Mouse (Mus musculus) T-cell, adult 2 months (primary cell): ENCODE measurements around the gene Ube2cbp.
A peak's percentile ranks its signal among the peaks of the same experiment; 100 is the strongest.

ENCODE experiments used
- DNase-seq: peaks from one replicate; pipeline ENCODE4 v3.0.0; 2022; ENCODE audit warnings: low spot score

Gene Ube2cbp

GRCm38 (mm10) chr9:86464151-86465105, at the start of gene Ube2cbp:
TSS of gene Ube2cbp (minus strand) at chr9:86464950.
- DNase-seq, result peak; percentile 81

GRCm38 (mm10) chr9:86514390-86514789, 49.6 kb upstream of the Ube2cbp start:
- no peak for DNase-seq

DNA sequence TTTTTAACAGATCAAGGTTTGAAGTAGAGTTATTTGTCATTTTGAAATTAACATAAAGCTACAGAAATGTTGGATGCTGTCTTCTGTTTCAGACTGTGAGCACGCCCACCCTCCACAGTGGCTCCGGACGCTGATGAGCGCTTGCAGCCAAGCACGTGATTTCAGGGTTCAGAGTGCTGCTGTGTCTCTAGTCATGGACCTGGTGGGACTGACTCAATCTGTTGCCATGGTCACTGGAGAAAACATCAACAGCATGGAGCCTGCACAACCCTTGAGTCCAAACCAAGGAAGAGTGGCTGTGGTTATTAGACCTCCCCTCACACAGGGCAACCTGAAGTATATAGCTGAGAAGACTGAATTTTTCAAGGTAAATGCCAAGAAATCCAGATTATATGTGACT, 49.0 kb upstream of the Ube2cbp start:
- no peak for DNase-seq

DNA sequence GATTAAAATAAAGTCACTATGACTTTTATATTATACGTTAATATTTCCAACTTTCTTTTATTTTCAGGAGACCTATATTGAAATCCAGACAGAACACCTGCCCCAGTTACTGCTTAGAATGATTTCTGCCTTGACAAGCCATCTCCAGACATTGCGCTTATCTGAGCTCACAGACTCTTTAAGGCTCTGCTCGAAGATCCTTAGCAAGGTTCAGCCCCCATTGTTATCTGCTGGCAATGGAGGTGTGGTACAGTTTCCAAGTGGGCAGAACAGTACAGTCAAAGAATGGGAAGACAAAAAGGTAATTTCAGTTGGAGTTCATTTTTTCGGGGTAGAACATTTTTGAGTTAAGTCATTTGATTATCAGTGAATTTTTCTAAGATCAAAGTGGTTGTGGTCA, 42.7 kb upstream of the Ube2cbp start:
- DNase-seq, result no peak

DNA sequence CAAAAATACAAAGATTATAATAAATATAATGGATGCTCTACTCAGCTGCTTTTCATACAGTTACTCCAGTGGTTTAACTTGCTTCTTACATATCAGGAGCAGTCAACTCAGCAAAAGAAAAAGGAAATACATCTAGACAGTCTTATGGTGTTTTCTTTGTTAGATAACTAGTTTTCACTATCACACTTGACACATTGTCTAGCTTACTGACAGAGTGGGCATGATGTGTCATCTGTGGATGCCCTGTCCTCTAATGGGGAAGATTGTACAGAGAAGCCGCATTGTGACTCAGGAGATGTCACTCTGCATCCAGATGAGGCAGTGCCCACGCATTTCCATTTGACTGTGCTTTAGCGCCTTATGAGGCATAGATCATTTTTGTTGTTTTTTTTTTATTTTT, 34.3 kb upstream of the Ube2cbp start:
- DNase-seq, result no peak

GRCm38 (mm10) chr9:86496261-86496660, 31.5 kb upstream of the Ube2cbp start:
- DNase-seq, result no peak

DNA sequence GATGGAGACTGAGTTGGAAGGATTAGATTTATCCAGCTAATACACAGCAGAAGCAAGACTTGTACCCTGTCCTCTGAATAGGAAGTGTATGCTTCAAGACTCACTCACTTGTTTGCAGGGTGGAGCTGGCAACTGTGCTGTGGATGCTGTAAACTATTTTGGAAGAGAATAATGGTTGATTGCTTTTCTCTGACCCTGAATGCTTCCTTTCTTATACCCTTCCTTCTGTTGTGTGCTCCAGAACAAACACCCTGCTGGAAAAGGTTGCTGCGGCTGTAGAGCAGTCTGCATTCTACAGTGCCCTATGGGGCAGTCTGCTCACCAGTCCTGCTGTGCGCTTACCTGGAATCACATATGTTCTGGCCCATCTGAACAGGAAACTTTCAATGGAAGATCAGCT, 27.0 kb upstream of the Ube2cbp start:
- no peak for DNase-seq

- DNase-seq, result no peak
Observed at GRCm38 (mm10) chr9:86482236-86482635, 17.5 kb upstream of the Ube2cbp start.

DNA sequence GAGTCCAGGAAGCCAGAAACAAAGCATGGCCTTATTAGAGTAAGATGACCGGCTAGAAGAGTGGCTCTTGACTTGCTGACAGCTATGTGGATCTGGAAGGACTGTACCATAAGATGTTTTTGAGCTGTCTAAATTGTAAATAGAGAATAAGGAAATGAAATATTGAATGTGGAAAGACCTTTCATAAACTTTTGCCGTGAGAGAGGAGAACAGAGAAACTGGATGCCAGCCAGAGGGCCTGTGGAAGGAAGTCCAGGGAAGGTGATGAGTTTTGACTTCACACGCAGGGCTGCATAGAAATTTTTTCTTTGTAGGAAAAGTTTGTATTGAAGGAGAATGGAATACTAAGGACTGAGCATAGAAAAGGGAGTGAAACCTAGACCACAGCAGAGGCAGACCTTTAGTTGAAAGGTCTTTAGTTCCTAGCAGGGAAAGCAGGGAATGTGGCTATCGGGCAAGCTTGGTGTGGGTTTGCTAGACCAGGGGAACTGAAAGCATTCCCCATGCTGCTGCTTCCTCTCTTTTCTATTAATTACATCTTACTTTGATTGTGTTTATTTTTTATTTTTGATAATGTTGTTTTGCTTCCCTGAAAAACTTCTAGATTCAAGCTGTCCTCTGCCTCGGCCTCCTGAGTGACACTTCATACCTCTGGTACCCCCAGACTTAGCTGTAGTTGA, 13.8 kb upstream of the Ube2cbp start:
- DNase-seq, result no peak

GRCm38 (mm10) chr9:86476763-86477162, 12.0 kb upstream of the Ube2cbp start:
- no peak for DNase-seq

DNA sequence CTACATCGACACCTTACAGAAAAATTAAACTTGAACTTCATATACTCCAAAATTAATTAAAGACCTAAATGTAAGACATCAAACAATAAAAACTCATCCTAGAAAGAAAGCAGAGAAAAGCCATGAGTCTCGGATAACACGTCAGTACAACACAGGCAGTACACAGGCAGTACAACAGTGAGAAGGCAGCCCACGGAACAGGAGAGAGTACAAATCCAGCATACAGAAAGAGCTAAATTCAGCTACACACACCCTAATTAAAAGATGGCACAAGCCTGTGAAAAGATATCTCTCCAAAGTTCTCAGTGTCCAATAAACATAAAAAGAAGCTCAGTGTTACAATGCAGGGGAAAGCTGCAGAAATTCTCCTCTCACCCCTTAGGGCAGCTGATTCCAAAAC, 11.2 kb upstream of the Ube2cbp start:
- no peak for DNase-seq

GRCm38 (mm10) chr9:86466990-86467870, 2.5 kb upstream of the Ube2cbp start, which contains the start of gene Dop1a:
TSS of gene Dop1a (plus strand) at chr9:86467154.
- DNase-seq, result peak; percentile 90

GRCm38 (mm10) chr9:86453626-86454025, 11.1 kb downstream of the Ube2cbp start:
- DNase-seq, result no peak

DNA sequence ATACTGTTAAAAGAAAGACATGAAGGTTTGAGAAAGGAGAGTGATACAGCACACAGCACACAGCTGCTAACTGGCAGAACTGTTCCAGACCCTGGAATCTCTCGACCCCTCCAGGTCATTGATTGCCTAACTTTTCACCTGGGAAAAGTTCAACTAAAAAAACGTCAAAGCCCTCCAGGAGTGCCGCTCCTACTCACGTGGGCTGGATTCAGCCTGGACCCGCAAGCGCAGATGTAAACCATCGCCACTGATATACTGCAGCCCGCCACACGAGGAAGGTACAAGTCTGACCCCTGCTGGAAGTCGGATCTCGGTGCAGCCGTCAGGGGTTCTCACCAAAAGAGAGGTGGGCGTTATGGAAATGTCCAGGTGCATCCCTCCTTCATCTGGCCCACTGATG, 13.1 kb downstream of the Ube2cbp start:
- DNase-seq, result peak; percentile 33

GRCm38 (mm10) chr9:86451094-86451493, 13.7 kb downstream of the Ube2cbp start:
- no peak for DNase-seq

- peak; percentile 55 for DNase-seq
Observed at GRCm38 (mm10) chr9:86449581-86449980, 15.2 kb downstream of the Ube2cbp start.

DNA sequence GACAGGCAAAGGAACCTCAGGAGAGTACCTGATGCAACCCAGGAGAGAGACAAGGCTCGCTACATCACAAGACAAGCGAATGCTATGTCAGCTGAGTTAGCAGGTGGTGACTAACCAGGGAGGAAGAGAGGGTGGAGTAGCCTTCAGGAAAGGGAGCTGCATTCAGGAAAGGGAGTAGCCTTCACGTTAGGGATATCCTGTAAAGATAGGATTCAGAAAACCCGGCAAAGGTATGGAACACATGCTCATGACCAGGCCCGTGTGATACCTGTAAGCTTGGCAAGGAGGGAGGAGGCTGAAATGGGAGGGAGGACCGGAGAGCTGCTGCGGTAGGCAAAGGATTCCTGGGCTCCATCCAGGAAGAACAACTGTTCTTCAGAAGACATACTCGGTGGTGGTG, 17.3 kb downstream of the Ube2cbp start:
- no peak for DNase-seq

GRCm38 (mm10) chr9:86446847-86447246, 17.9 kb downstream of the Ube2cbp start:
- DNase-seq, result no peak

DNA sequence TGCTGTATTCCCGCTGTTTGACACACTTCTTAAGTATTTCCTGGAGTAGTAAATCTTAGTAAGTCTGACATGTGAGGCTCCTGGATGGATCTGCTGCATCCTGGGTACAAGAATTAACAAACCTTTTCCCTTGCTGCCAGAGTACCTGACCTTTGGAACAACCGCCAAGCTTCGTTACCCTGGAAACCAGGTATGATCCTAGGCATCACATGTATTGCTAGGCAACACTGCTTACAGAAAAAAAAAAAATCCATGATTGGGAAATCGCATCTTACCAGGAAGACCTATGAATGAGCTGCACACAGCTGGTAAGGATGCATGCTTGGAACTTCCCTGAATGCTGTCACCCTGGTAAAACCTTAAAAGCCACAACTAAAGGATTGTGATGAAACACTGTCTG, 22.5 kb downstream of the Ube2cbp start:
- no peak for DNase-seq

DNA sequence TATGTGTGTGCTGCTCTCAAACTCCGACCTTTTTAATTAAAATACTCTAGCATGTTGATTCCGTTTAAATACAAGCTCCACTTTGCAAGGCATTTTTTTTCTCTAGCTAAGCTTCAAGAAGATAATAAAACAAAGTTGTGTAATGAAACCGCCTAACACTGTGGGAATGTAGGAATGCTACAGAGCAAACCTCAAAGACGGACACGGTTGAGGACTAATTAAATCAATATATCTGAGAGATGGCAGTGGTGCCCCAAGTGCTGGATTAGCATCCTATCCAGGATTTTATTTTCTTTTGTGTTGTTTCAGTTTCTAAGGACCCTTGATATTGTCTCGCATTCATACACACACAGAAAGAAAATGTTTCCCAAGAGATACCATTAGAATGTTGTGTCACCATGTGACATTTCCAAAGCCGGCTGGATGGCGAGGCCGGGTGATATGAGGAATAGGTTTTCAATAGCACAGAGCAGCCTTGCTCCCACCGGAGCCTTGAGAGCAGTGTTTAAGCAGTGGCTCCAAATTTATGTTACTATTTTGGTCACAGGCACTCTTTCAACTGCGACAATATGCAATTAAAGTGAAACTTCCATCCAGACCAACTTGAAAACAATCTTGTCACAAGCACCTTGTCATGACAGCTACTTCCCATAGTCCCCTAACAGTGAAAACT, 26.3 kb downstream of the Ube2cbp start:
- no peak for DNase-seq

DNA sequence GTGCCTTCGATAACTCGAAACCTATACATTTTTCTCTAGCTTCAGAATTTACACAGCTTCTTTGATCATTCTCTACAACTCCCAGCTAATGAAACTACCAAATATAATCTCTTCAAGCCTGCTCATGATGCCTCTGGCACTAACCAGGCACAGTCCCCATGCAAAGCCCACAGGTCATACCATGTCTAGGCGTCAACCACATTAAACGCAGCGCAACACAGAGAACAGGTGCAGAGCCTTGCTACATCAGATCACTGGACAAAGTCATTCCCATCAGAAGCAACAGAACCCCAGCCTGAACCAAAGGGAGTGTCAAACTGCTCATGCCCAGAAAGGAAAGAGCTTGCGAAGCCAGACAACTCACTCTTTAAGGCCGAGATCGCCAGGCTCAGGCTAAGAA, 28.1 kb downstream of the Ube2cbp start:
- no peak for DNase-seq

DNA sequence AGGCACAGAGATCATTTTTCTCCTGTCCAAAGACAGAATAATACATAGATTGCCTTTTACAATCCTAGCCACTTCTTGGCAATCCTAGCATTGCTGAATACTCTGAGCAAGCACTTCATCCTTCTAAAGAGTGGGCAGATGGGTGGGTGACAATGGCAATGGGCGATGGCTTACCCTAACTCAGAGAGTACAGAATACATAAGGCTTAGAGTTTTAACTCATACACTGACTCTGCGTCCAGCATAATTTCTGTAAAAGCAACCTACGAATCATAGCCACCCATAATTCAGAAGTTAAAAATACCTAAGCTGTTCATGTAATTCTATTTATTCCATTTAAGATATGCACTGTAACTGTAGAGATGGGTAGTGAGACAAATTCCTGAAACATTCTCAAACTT, 29.2 kb downstream of the Ube2cbp start:
- no peak for DNase-seq
